Mouse (Mus musculus) forebrain, embryonic 14.5 days (tissue): Measurements from ENCODE around the gene Tbc1d22a. TPM values are rescaled to one million over a fixed set of nuclear protein-coding genes. Genes with fewer than 3 reads are reported as not detected.
A peak's percentile ranks its signal among the peaks of the same experiment; 100 is the strongest.

Experiments used
- ATAC-seq: fragments of 200-750 bp; cut with Nextera tagmentation; 2 replicates; pipeline ENCODE4 v1.8.0; 2017; ENCODE audit warnings: mild to moderate bottlenecking, moderate library complexity
- DNase-seq: peaks from one replicate; pipeline ENCODE4 v3.0.0-alpha.2; 2015; ENCODE audit warnings: low spot score
- H3K27ac ChIP-seq: fragments of 300-500 bp; sonication (generic); 2 replicates; pipeline ENCODE4 v1.5.1; 2014; ENCODE audit warnings: low read depth, mild to moderate bottlenecking, control low read depth, low read length, moderate library complexity
- H3K27me3 ChIP-seq: fragments of 300-500 bp; sonication (generic); replicated peaks from 2 replicates; pipeline ENCODE4 v1.6.1; 2014; ENCODE audit warnings: low read length, control low read depth, mixed read lengths; ENCODE audit not compliant: control insufficient read depth, insufficient read depth
- H3K36me3 ChIP-seq: fragments of 300-500 bp; sonication (generic); 2 replicates; pipeline ENCODE4 v1.6.1; 2014; ENCODE audit warnings: low read length, control low read depth; ENCODE audit not compliant: control insufficient read depth, insufficient read depth
- H3K4me1 ChIP-seq: fragments of 300-500 bp; sonication (generic); 2 replicates; pipeline ENCODE4 v1.6.1; 2014; ENCODE audit warnings: antibody characterized with exemption, low read length, control low read depth; ENCODE audit not compliant: control insufficient read depth, insufficient read depth
- H3K4me2 ChIP-seq: fragments of 300-500 bp; sonication (generic); 2 replicates; pipeline ENCODE4 v1.6.1; 2014; ENCODE audit warnings: mild to moderate bottlenecking, control low read depth, low read length
- H3K4me3 ChIP-seq: fragments of 300-500 bp; sonication (generic); 2 replicates; pipeline ENCODE4 v1.5.1; 2014; ENCODE audit warnings: low read depth, low read length, control low read depth
- H3K9ac ChIP-seq: fragments of 300-500 bp; sonication (generic); 2 replicates; pipeline ENCODE4 v1.6.1; 2014; ENCODE audit warnings: mild to moderate bottlenecking, low read length, control low read depth, moderate library complexity
- H3K9me3 ChIP-seq: fragments of 300-500 bp; sonication (generic); replicated peaks from 2 replicates; pipeline ENCODE4 v1.6.1; 2016; ENCODE audit warnings: low read length, control low read depth, mixed read lengths; ENCODE audit not compliant: control insufficient read depth
- WGBS: fragments of 180-500 bp; shearing (Covaris S2); extraction: QIAGEN DNeasy Blood & Tissue Kit; methylation state at CpG from one replicate; pipeline ENCODE4 v1.1.7; 2014; 5-methylcytosine and 5-hydroxymethylcytosine counted together
- polyA plus RNA-seq: library from polyadenylated mRNA; unstranded; fragments of >200 nt; fragmentation: Nextera tagmentation; extraction: Ambion mirVana; gene quantifications from 2 replicates; pipeline ENCODE4 v1.2.1, GENCODE M21; 2014

The Tbc1d22a gene
- polyA plus RNA-seq, 1 experiment from 2014 or later: 8.0 TPM

DNA sequence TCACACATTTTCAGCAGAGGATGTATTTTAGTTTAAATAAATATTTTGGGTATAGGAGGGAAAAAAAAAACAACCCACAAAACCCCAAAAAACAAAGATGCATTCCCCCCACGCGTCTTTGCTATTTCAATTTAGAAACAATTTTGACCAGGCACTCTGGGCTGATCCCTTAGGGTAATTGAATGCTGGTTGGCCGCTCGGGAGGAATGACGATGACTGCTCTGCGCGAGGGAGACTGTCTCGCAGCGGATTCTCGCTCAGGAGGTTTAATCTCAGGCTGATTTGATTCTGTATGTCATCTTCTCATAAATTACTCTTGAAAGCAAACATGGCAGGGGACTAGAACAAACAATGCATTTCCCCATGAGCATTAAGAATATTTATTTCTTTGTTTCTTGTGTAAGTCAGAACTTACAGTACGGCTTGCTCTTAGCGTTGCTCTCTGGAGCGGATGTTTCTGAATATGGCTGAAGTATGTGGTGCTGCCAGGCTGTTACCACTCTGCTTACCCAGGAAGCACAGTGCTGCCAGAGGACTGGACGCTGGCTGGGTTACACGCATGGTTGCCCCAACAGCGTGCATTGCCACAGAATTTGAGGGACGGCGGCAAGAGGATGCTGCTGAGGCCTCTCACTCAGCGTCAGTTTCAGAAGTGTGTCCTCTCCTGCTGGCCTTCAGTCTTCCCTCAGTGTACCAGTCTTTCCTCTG lies 106.7 kb downstream of the Tbc1d22a start:
- ATAC-seq (no peak), DNase-seq (no peak)
- Histone ChIP-seq H3K36me3 (no peaks in the 10 kb centered on the region), H3K4me3 (no peak overlapping the region), H3K27me3 (no peaks in the 10 kb centered on the region), H3K9ac (0 out of 2 replicates have a peak overlapping the region, but pooled peaks have one; percentile 25), H3K4me2 (no peak overlapping the region), H3K27ac (no peak overlapping the region), H3K4me1 (0 out of 2 replicates have a peak, but pooled peaks cover 2% of the 10 kb centered on the region), H3K9me3 (no peaks in the 10 kb centered on the region)
- 78% methylated on average over 19 of the region's 19 CpGs for WGBS

DNA sequence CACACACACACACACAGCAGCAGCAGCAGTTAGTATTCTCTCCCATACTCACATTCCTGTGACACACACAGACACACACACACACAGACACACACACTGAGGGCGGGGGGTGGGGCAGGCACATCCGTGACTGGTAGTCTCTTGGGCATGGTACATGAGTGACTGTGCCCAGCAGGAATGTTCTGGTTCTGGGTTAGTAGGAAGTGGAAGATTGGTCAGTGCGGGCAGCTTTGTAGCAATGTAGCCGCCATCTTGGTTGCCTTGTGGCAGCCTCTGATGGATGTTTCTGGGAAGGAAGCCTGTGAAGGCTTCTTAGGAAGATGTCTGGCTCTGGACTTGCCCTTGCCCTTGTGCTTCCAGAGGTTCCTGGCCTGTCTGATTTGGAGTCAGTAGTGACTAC lies 112.1 kb downstream of the Tbc1d22a start:
- Histone ChIP-seq H3K9me3 (no peaks in the 10 kb centered on the region), H3K9ac (no peak overlapping the region), H3K27me3 (no peaks in the 10 kb centered on the region), H3K36me3 (no peaks in the 10 kb centered on the region), H3K4me3 (no peak overlapping the region), H3K4me2 (no peak overlapping the region), H3K4me1 (peaks cover 25% of the 10 kb centered on the region), H3K27ac (no peak overlapping the region)
- ATAC-seq (no peak), DNase-seq (no peak)
- 93% methylated on average over 4 of the region's 4 CpGs for WGBS

DNA sequence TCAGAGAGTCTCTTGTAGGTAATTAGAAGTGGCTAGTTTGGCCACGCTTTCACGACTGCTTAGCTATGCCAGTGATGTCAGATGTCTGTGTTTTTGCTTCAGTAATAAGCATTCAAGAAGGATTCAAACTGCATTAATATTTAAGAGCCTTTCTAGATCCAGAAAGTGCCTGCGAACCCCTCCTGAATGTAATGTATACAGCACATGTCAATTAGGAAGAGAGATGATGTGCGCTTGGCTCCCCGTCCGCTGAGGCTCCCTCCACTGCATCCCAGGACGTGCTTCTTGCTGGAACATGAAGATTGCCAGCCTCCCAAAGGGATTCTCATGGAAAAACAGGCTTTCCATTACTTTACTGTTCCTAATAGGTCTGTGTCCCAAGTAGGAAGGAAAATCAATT lies 115.7 kb downstream of the Tbc1d22a start:
- H3K4me2 ChIP-seq: no peak overlapping the region
- no peak overlapping the region for H3K4me3 ChIP-seq
- 22% methylated on average over 7 of the region's 7 CpGs for WGBS
- H3K27me3 ChIP-seq: no peaks in the 10 kb centered on the region
- H3K27ac ChIP-seq: peak overlapping the region; percentile 44; the same call in 1 of the 2 replicates
- H3K4me1 ChIP-seq: peaks cover 23% of the 10 kb centered on the region
- no peaks in the 10 kb centered on the region for H3K9me3 ChIP-seq
- no peaks in the 10 kb centered on the region for H3K36me3 ChIP-seq
- DNase-seq (peak; percentile 53), ATAC-seq (peak; percentile 49; the same call in 1 of the 2 replicates)
- no peak overlapping the region for H3K9ac ChIP-seq

DNA sequence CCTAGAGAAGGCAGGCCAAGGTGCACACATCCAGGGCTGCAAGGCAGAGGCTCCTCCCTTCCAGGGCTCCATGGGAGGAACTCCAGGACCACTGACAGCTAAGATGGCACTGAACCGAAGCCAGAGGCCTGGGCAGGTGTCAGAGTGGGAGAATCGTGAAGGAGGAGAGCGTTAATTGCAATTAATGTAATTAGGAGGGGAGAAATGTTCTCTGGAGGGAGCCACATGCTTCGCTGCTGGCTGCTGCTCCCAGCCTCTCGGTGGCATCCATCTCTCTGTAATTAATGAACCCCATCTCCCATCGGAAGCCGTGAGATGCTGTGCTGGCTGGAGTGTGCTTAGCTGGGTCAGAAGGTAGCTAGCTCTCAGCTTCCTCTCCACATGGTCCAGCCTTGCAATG lies 116.2 kb downstream of the Tbc1d22a start:
- peak; percentile 76 for DNase-seq
- peaks cover 24% of the 10 kb centered on the region for H3K4me1 ChIP-seq
- H3K36me3 ChIP-seq: no peaks in the 10 kb centered on the region
- peak; percentile 54 for ATAC-seq
- H3K9ac ChIP-seq: no peak overlapping the region
- WGBS: 20% methylated on average over 7 of the region's 7 CpGs
- no peaks in the 10 kb centered on the region for H3K9me3 ChIP-seq
- H3K4me3 ChIP-seq: no peak overlapping the region
- H3K27ac ChIP-seq: peak overlapping the region; percentile 44; the same call in 1 of the 2 replicates
- no peak overlapping the region for H3K4me2 ChIP-seq
- H3K27me3 ChIP-seq: no peaks in the 10 kb centered on the region

DNA sequence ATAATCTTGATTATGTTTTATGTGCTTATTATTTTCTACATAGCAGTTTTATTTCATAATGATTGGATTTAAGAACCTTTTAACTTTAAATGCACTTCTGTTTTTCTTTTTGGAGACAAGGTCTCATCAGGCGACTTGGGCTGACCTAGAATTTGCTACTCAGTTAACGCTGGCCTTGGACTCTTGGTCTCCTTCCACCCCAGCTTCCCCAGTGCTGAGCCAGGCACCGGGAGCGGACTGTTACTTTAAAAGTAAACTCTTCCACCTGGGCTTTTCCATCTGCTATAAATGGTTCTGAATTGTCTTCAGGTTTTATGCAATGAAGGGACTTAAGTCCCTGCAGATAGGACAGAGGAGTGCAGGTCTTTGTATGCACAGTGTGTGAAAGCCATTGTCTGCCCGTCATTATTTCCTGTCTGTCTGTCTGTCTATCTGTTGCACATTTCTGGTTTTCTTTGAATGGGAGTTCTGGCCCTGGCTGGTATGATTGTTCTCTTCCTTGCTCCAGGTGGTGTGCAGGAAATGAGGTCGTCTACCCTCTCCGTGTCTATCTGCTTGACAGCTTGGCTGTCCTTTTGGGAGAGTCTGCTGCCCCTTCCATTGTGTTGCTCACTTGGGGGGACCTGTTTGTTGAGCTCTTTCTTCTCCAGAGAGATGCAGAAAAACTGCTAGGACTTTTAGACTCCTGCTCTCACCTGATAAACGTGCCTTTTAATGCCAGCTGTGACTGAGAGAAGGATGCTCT lies 117.4 kb downstream of the Tbc1d22a start:
- ATAC-seq: no peak
- H3K36me3 ChIP-seq: no peaks in the 10 kb centered on the region
- H3K9ac ChIP-seq: no peak overlapping the region
- H3K27me3 ChIP-seq: no peaks in the 10 kb centered on the region
- H3K27ac ChIP-seq: no peak overlapping the region
- H3K9me3 ChIP-seq: no peaks in the 10 kb centered on the region
- no peak for DNase-seq
- 69% methylated on average over 8 of the region's 8 CpGs for WGBS
- H3K4me3 ChIP-seq: no peak overlapping the region
- no peak overlapping the region for H3K4me2 ChIP-seq
- peaks cover 26% of the 10 kb centered on the region for H3K4me1 ChIP-seq

DNA sequence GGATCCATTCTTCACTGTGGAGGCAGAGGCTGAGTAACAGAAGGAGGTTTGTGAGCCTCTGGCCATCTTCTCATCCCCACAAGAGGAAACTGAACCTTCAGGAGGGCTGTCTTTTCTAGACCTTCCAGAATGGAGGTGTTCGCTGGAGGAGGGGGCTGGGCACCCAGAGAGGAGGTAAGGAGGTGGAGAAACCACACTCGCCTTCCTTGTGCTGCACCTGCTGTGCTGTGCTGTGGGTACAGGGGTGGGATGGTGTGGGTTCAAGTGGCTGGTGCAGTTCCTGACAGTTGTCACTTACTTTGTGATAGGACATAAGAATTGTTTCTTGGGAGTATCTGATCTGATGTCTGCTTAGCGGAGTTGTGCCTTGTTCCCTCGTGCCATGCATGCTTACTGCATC lies 118.9 kb downstream of the Tbc1d22a start:
- no peak for ATAC-seq
- Histone ChIP-seq H3K9ac (no peak overlapping the region), H3K9me3 (no peaks in the 10 kb centered on the region), H3K36me3 (no peaks in the 10 kb centered on the region), H3K4me1 (peaks cover 26% of the 10 kb centered on the region), H3K4me2 (no peak overlapping the region), H3K27ac (no peak overlapping the region), H3K27me3 (no peaks in the 10 kb centered on the region), H3K4me3 (no peak overlapping the region)
- 95% methylated on average over 4 of the region's 4 CpGs for WGBS
- DNase-seq: no peak

DNA sequence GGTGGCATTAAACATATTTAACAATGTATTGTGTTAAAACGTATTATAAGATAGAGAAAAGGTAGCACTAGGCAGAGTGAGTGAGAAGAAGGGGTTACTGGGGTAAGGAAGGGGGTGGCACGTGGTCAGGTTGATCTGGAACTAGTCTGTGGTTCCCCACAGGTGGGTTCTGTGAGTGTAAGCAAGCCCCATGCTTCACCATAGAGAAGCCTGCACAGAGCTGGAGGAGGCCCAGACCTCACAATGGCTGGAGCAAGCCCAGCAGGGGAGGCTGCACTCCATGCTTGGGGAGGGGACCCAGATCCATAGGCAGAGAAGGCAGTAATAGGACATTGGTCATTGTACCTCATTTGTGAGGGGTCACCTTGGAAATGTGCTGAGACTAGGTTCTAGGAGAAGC lies 119.3 kb downstream of the Tbc1d22a start:
- no peak overlapping the region for H3K27ac ChIP-seq
- no peak overlapping the region for H3K4me2 ChIP-seq
- H3K4me1 ChIP-seq: peaks cover 22% of the 10 kb centered on the region
- no peaks in the 10 kb centered on the region for H3K9me3 ChIP-seq
- H3K27me3 ChIP-seq: no peaks in the 10 kb centered on the region
- ATAC-seq: no peak
- no peak for DNase-seq
- no peak overlapping the region for H3K9ac ChIP-seq
- no peak overlapping the region for H3K4me3 ChIP-seq
- WGBS: 77% methylated on average over 2 of the region's 2 CpGs
- no peaks in the 10 kb centered on the region for H3K36me3 ChIP-seq

DNA sequence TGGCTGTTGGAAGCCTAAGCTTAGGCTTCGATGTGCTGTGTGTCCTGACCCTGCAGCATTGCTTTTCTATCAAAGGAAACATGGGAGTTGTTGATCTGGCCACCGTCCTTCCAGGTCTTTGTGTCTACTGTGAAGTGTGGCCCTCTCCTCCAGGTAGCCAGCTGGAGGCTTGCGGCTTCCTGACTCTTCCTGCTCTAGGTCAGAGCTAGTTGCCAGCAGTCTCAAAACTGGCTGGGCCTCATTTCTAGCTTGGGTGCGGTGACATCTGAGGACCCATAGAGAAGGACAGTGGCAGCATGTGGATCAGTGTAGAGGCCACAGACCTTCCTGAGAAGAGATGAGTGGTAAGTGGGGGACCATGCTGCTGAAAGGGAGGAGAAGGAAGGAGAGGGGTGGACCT lies 120.0 kb downstream of the Tbc1d22a start:
- no peak for ATAC-seq
- WGBS: 98% methylated on average over 4 of the region's 4 CpGs
- Histone ChIP-seq H3K9ac (no peak overlapping the region), H3K27me3 (no peaks in the 10 kb centered on the region), H3K4me2 (no peak overlapping the region), H3K9me3 (no peaks in the 10 kb centered on the region), H3K4me3 (no peak overlapping the region), H3K27ac (no peak overlapping the region), H3K4me1 (peaks cover 24% of the 10 kb centered on the region), H3K36me3 (no peaks in the 10 kb centered on the region)
- no peak for DNase-seq

DNA sequence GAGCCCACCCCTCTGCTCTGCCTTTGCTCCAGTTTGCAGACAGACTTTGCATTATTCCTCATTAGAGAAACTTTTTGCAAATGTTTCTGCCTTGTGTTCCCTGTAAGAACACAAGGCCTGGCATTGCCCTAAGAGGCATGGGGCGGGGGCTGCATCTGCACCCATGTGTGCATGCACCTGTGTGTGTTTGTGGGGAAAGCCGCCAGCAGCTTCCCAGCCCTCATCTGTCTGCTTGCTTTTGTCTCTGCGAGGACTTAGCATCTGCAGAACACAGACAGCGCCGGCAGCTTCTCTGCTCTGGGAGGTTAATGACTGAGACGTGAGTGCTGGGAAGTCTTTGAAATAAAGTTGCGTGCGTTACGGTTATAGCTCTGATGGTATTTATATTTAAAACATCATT lies 120.5 kb downstream of the Tbc1d22a start:
- Histone ChIP-seq H3K36me3 (no peaks in the 10 kb centered on the region), H3K27ac (no peak overlapping the region), H3K4me2 (no peak overlapping the region), H3K9ac (no peak overlapping the region), H3K4me1 (peaks cover 21% of the 10 kb centered on the region), H3K27me3 (no peaks in the 10 kb centered on the region), H3K9me3 (no peaks in the 10 kb centered on the region), H3K4me3 (no peak overlapping the region)
- ATAC-seq (no peak), DNase-seq (peak; percentile 23)
- 69% methylated on average over 9 of the region's 9 CpGs for WGBS
